Mouse (Mus musculus) liver, postnatal 0 days (tissue): Measurements from ENCODE around the gene Arhgef40.

ENCODE experiments used
- CTCF ChIP-seq: sonication (generic); IDR thresholded peaks from 2 replicates; pipeline ENCODE4 v1.5.1; 2016; ENCODE audit warnings: antibody characterized with exemption, low read depth
- EP300 ChIP-seq: IDR thresholded peaks from 2 replicates; pipeline ENCODE4 v1.6.1; 2016; ENCODE audit warnings: antibody characterized with exemption, low read depth, mild to moderate bottlenecking

GRCm38 (mm10) chr14:51985301-51986152 is 1.0 kb downstream of the Arhgef40 start:
- TF ChIP-seq EP300 (no peak), CTCF (no peak)
